Mouse (Mus musculus) adrenal gland, adult 8-10 months (tissue): ENCODE results near the gene Jam3. TPM values are rescaled to one million over a fixed set of nuclear protein-coding genes. Genes with fewer than 3 reads are reported as not detected.
A peak's percentile ranks its signal among the peaks of the same experiment; 100 is the strongest.
"Not testable (repeated sequence)": the region's sequence is repeated elsewhere in the genome, so short reads cannot be mapped to it uniquely, and the experiment has no call there.

Source experiments
- DNase-seq: peaks from one replicate; pipeline ENCODE4 v3.0.0; 2022
- total RNA-seq, 4 experiments: library from RNA; stranded (reverse); gene quantifications; 2 replicates each; pipeline ENCODE4 v1.2.4; 2022

Gene Jam3
- total RNA-seq, 4 experiments from 2014 or later, result 40.4 to 55.7 (median 47.1) TPM

DNA sequence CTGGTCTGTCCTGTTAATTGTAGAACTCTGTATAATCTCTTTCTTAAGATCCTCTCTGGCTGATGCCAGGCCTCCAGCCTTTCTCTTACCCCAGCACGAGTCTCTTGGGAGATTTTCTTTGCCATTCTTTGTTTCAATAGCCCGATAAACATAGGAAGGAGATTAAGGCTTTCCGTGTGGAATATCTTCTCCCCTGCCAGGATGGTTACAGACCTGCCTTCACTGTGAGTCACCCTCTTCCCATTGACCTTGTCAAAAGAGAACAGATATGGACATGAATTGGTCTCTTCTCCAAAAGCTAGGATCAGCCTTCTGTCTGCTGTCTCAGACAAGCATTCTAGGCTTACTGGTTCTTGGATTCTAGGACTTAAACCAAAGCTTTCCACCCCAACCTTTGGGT is 15.5 kb upstream of the Jam3 start:
- no peak for DNase-seq

DNA sequence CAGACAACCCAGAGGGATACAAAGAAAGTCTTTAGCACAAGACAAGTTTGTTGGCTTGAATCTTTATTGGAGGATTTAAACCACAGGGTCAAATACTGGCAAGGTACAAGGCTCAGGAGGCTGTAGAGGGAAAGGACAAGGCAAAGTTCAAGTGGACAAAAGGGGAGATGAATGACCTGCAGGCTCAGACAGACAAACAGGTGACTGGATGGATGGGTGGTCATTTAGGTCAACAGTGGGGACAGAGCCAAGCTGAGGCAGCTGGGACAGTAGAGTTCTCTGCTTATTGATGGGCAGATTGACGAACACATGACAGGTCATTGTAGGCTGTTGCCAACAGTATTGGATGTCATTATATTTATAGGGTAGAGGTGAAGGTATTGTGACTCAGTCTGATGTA is 11.8 kb upstream of the Jam3 start:
- DNase-seq, result no peak

DNA sequence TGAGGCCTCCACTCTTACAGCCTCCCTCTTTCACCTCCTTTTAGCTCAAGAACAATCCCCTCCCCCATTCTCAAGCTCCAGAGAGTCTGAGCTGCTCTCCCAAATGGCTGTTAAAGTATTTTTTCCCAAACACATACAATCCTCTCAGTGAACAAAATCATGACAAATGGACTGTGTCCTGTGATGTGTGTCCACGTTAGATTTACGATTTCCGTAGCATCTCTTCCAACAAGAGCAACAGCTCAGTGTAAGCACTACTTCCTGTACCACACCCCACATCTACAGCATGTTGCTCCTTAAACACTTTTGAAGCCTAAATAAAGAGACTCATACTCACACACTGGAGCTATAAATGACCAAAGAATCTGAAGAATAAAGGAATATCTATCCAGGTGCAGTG is 10.4 kb upstream of the Jam3 start:
- no peak for DNase-seq

DNA sequence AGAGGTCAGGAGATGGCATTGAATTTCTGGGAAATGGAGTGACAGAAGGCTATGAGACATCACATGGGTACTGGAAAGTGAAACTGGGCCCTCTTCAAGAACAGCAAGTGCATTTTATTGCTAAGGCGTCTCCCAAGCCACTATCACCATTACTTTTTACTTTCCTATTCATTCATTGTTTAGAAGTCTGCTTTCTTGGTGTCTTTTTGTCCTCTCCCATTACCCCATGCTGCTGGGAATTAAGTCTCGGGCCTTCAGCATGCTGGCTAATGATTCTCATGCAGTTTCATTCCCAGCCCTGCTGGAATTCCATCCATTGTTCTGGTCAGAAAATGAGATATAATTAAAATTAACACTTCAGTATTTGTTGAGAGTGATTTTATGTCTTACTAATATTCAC is 9.7 kb upstream of the Jam3 start:
- no peak for DNase-seq

DNA sequence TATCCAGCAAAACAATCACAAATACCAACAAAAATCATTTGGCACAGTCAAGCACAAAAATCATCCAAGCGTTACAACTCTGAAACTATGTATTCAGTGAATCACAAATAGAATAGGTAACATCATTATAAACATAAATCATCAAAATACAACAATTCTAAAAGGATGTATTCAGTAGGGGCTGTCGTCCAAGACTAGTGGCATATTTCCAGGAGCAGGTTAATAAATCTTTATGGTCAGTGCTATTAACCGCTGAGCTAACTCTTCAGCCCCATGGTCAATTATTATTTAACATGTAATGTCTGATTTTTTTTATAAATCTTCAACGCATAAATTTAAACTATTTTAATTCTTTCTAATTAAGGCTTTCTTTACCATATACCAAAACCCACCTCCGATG is 8.4 kb upstream of the Jam3 start:
- not testable (repeated sequence) for DNase-seq

DNA sequence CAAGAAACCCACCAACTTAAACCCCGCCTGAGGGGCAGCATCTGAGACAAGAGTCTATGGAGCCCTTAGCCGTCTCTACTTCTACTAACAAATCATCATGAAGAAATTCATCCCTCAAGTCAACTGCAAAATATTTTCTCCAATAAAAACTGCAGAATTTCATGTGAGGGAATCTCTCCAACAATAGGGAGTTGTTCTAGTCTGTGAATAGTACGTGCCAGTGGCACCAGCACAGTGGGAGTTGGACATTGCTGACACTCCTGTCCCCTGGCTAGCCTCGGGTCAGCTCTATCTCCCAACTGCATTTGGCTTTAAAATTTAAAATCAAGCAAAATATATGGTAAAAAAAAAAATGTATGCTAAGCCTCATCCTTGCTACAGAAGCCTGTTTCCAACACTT is 1.4 kb downstream of the Jam3 start:
- DNase-seq, result no peak

DNA sequence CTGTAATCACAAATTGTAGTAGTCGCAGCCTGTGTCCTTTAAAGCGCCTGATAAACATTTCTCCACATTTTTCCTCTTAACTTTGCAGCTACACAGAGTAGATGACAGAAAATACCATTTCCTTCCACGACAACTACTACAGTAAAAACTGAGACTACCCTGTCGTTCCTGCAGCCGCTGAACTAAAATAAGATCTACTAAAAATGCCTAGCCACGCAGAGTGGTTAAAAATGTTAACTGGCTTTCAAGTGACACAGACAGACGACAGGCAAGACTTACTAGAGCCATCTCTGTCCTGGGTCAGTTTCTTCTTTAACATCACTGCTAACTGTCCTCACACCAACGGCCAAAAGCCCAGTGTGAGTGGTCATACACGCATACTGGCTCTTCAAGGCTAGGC is 5.4 kb downstream of the Jam3 start:
- DNase-seq, result no peak

DNA sequence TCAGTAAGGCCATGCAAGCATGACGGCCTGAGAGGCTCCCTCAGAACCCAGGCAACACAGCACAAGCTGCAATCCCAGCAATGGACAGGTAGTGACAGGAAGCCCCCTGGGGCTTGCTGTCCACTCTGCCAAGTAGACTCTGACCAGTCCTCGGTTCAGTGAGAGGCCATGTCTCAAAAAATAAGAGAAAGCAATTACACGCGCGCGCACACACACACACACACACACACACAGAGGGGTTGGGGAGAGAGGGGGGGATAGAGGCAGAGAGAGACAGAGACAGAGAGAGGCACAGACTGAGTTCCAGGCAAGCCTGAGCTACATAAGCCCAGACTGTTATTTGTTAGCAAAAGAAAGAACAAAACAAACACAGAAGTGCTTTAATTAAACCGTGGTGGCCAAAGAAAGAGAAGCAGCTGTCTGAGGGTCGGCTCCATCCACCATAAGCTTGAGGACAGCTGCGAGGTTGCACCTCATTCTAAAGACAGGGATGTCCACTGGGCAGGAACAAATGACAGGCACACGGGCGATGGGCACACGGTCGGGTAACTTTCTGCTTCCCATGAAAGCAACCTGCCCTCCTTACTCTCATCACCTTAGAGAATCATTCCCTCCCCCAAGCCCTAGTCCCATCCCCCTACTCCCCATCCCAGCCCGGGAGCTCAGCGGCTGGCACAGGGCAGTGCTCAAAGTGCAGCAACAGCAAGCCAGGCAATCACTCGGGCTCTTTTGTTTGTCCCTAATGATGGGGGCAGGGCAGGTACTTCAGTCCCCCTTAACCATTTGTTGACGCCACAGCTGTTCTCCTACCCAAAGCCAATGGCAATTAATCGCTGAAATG is 6.4 kb downstream of the Jam3 start:
- no peak for DNase-seq

DNA sequence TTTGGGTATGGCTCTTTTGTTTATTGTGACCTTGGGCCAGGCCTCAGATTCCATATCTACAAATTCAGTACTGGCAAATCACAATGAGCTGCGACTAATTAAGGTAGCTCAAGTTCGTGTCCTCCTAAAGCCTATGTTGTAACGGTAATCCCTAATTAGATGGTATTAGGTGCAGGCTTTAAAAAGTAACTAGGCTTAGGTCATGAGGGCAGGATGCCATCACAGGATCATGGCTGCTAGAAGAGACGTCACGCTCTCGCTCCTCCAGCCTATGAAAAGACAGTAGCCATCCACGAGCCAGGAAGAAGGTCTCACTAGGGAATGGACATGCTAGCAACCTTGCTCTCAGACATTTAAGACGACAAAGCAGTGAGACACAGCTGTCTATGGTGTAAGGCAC is 7.3 kb downstream of the Jam3 start:
- no peak for DNase-seq

DNA sequence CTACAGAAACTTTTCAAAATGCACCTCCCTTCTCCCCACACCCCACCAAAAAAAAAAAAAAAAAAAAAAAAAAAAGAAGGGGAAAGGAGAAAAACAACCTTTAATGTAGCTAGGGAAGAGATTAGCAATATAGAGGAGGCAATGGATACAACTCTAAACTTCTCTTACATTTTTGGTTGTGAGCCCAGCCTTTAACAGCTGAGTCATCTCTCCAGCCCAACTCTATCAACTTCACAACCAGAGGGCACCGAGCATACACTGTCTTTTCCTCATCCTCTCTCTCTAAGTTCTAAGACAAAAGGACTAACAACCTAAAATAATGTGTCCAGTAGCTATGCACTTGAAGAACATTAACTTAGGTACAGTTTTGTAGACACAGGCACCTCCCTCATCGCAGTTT is 8.4 kb downstream of the Jam3 start:
- no peak for DNase-seq

DNA sequence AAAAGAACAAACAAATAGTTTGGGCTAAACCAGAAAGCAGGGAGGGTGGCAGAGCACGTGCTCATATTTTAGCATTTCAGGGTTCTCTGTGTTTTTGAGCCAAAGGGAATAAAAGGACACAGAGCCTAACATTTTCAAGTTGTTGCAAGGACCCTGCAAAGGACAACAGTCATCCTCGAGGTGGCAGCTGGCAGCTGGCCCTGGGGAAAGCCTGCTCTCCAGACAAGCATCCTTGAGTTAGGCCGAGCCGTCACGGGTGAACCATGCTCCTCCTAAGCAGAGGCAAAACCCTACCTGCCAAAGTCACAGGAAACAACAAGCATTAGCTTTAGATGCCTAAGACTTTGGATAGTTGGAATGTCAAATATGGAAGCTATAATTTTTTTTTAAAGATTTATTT is 10.2 kb downstream of the Jam3 start:
- DNase-seq, result peak; percentile 69

DNA sequence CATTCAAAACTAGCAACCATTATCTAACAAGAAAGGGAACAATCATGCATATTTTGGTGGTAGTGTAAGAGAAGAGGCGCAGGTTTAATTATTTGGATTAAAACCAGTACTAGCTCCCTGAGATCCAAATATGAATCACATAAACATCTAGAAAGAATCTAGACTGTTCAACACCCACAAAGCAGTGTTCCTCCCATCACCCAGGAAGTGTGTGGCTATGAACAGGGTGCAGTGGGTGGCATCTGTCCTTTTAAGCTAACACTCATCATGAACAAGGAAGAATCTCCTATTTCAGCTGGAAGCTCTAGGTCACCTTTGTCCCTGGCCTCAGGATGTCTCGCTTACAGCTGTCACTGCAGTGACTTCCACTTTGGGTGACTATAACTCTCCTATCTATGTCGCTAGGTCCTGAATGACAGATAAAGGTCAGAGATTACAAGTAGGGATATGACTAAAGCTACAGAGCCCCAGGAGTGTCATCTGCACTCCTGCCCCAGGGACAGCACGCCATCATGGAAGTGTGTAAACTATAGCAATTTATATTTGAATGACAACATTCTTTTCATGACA is 10.9 kb downstream of the Jam3 start:
- peak; percentile 21 for DNase-seq

DNA sequence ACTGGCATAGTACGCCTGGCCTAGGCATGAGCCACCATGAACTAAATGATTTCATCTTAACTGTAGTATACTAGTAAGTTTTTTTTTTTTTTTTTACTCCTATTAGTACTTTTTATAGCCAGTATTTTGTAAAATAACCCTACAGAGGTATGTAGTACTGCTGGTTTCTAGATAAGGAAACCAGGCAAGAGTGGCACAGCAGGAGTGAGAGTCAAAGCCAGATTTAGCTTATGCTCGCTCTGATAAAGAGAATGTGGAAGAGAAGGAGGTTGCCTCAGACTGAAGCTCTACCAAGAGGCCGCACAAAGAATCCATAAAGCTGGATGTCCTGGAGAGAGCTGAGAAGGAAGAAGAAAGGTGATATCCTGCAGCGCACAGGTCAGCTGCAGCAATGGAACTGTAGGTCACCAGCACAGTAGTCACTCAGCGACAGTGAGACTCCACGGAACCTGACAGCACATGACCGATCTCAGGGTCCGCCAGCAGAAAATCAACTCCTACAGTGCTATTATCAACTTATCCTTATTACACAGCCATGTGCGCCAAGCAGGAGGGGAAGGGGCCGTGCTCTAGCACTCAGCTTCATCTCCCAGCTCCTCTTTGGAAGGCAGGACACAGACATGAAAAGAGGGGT is 14.7 kb downstream of the Jam3 start:
- DNase-seq, result no peak

DNA sequence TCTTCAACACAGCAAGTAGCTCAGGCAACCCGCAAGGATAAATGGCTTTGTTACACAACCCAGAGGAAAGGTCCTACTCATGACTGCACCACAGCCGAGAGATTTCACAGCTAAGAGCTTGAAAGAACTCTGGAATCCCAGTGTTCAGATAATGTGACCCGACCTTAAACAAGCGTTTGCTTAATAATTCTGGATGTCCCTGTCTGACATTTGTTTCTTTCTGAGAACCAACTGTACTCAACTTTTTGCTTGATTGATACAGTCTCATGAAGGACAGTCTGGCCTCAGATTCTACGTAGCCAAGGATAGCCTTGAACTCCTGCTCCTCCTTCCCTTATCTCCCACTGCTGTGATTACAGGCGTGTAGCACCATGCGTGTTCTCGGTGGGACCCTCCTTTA is 18.6 kb downstream of the Jam3 start:
- DNase-seq, result peak; percentile 61

DNA sequence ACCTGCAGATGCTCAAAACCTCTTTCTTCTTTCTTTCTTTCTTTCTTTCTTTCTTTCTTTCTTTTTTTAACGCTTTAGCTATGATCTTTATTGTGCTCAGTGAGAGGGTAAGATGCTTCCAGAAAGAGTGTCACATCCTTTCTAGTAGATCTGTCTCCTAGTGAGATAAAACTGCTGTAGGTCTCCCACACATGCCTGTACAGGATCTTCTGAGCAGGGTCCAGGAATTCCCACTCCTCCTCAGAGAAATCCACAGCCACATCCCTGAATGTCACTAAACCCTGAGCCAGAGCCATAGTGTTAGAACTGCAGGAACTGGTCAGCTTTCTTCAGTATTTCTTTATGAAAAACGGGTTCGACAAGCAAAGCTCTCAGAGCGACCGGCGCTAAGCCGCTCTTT is 19.8 kb downstream of the Jam3 start:
- no peak for DNase-seq

DNA sequence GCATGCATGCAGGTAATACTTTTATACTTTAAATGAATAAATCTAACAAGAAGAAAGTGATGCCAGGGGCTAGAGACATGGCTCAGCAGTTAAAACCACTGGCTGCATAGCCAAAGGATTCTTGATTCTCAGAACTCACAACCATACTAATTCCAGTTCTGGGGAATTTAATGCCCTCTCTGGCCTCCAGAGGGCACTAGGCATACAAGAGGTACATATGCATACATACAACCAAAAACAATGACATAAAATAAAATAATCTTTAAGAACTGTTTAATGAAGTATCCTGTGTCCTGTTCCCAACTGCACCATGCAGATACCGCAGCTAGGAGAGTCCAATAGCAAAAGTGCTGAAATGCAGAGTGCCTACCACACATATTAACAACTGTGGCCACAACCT is 20.8 kb downstream of the Jam3 start:
- no peak for DNase-seq

DNA sequence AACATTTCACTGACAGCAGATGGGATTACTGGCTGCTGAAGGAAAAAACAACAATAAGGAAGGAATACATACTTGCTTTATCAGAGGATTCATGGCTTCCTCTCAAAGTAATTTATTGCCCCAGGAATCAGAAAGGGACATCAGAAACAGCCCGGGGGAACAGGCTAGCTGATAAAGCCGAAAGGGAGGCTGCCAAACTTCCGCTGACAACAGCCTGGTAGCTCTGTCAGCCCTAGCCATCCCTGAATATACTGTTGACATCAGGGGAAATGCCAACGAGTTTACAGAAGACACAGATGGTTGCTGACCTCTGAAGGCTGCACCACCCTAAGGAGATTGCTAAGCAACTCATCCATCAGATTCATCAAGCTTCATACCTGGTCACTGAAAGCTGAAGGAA is 26.6 kb downstream of the Jam3 start:
- DNase-seq, result peak; percentile 37

DNA sequence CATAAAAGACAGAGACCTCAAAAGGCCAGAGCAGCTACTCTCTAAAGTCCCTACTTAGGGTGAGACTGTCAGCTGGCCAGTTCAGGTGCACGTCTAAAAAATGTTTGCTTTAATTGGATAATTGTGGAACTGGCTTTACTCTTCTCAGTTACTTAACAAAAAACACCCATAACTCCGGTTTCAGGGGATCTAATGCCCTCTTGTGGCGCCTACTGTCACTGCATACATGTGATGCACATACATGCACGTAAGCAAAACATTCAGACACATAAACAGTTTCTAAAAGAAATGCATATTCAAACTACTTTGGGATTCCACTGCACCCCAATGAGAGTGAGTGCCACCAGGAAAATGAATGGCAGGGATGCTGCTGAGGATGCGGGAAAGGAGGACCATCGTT is 28.7 kb downstream of the Jam3 start:
- DNase-seq, result no peak

DNA sequence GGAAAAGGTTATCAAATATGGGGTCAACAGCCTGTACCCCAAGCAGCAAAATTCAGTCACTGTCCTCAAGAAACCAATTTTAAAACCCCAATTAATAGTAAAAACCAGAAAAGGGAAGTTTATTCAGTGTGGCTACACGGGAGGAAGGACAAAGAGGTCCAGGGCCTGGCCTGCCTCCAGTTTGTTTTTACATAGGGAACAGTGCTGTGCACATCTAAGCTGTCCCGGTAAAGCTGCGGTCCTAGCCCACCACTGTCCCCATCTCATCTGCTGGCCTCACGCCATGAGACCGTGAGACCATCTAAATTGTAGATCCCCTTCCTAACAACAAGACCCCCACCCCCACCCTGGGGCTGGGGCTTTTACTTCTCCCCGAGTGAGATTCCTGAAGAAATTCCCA is 29.8 kb downstream of the Jam3 start:
- DNase-seq, result no peak

DNA sequence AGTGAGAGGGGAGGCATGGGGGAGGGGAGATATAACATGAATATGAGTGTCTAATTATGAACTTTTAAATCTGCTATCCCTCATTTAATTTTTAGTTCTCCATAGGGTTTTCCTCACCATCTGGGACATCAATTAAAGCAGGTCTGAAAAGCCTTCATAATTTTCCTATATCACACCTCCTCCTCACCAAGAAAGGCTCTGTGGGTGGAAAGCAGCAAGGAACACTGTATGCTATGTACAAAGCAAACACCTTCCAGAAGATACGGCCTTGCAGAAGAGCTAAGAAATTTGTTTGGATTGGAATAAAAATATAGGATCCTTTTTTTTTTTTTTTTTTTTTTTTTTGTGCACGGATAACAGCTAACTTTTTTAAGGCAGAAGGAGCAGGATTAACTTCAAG is 31.3 kb downstream of the Jam3 start:
- DNase-seq, result no peak

DNA sequence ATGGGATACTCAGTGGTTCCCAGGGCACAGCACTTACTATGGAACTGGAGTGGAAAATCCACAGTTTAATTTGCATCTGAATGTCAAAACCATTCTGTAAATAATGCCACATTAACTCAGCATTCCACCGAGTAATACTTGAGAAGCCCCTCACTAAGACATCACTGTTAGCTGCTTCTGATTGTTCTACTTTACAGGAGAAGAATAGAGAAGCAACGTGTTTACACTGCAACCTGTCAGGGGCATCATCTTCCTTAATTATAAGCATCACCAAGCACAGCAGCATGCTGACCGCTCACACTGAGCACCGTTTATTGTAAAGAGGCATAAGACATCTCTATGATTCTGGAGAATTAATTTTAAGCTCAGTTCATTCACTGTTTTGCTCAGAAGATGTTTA is 32.3 kb downstream of the Jam3 start:
- DNase-seq, result no peak

DNA sequence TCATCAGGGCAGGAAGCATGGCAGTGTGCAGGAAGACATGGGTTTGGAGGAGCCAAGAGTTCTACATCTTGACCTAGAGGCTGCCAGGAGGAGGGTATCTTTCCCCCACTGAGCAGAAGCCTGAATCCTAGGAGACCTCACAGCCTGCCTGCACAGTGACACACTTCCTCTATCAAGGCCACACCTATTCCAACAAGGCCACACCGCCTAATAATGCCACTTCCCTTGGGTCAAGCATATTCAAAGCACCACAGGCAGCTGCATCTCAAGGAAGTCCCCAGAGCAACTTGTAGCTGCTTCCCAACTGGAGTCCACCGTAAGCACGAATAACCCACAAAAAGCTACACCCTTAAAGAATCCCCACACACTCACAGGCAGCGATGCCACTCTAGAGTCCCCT is 33.1 kb downstream of the Jam3 start:
- no peak for DNase-seq

DNA sequence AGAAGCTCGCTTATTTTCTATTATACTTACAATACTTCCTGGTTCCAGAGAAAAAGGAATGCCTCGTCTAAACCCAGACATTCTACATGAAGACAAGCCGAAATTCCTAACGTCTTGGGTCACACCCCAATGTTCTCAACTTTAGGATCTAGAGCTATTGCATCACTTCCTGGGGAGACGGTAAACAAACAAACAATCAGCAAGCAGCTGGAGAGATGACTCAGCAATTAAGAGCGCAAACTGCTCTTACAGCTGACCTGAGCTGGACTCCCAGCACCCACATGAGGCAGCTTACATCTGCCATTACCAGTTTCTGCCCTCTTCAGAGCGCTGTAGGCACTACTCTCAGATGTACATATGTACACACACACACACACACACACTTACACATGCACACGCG is 34.0 kb downstream of the Jam3 start:
- DNase-seq, result no peak

DNA sequence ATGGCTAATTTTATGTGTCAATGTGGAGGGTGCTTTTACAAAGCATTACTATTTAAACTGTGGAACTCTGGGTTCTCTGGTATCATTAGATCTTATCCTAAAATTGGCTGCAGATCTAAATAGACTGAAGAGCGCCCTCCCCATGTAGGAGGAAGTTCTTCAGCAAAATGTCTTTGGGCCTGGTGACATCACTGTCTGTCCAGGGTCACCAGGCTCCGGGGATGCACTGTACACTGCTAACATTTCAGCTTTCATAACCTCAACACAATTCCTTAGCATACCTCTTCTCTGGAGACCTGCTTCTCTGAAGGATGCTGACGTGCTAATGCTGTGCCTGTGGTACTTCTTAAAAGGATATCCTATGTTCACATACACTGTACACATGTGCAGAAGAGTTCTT is 43.5 kb downstream of the Jam3 start:
- no peak for DNase-seq
